Mouse (Mus musculus) limb, embryonic 11.5 days (tissue): ENCODE measurements at regions not wholly inside any gene's neighbourhood (a gene's known extent, or its start where the extent isn't known, plus 50 kb on each side); places are given as distances from the start of the nearest gene placed in this dataset.

Experiments used
- ATAC-seq: fragments of 200-750 bp; cut with Nextera tagmentation; 2 replicates; pipeline ENCODE4 v1.8.0; 2017; ENCODE audit warnings: low read depth; ENCODE audit not compliant: insufficient number of reproducible peaks, low FRiP score, low TSS enrichment
- DNase-seq: peaks from one replicate; pipeline ENCODE4 v3.0.0-alpha.2; 2015; ENCODE audit warnings: low spot score
- H3K27ac ChIP-seq: fragments of 300-500 bp; sonication (generic); replicated peaks from 2 replicates; pipeline ENCODE4 v1.5.1; 2014; ENCODE audit warnings: low read depth, mild to moderate bottlenecking, low read length
- H3K27me3 ChIP-seq: fragments of 300-500 bp; sonication (generic); 2 replicates; pipeline ENCODE4 v1.6.1; 2014; ENCODE audit warnings: mild to moderate bottlenecking, low read length, mixed read lengths; ENCODE audit not compliant: control insufficient read depth, insufficient read depth
- H3K36me3 ChIP-seq: fragments of 300-500 bp; sonication (generic); 2 replicates; pipeline ENCODE4 v1.6.1; 2014; ENCODE audit warnings: mild to moderate bottlenecking, low read length, moderate library complexity, mixed read lengths; ENCODE audit not compliant: control insufficient read depth, insufficient read depth
- H3K4me1 ChIP-seq: fragments of 300-500 bp; sonication (generic); 2 replicates; pipeline ENCODE4 v1.6.1; 2014; ENCODE audit warnings: low read length, mixed read lengths; ENCODE audit not compliant: control insufficient read depth, insufficient read depth
- H3K4me2 ChIP-seq: fragments of 300-500 bp; sonication (generic); 2 replicates; pipeline ENCODE4 v1.6.1; 2014; ENCODE audit warnings: low read depth, mild to moderate bottlenecking, moderate library complexity; ENCODE audit not compliant: severe bottlenecking
- H3K4me3 ChIP-seq: fragments of 300-500 bp; sonication (generic); 2 replicates; pipeline ENCODE4 v1.5.1; 2014; ENCODE audit warnings: low read depth, low read length
- H3K9ac ChIP-seq: fragments of 300-500 bp; sonication (generic); 2 replicates; pipeline ENCODE4 v1.6.1; 2014; ENCODE audit warnings: mild to moderate bottlenecking, low read length
- H3K9me3 ChIP-seq: fragments of 300-500 bp; sonication (generic); 2 replicates; pipeline ENCODE4 v1.6.1; 2016; ENCODE audit warnings: low read length; ENCODE audit not compliant: control insufficient read depth
- WGBS: fragments of 180-500 bp; shearing (Covaris S2); extraction: QIAGEN DNeasy Blood & Tissue Kit; methylation state at CpG from one replicate; pipeline ENCODE4 v1.1.7; 2014; 5-methylcytosine and 5-hydroxymethylcytosine counted together

GRCm38 (mm10) chr6:16221002-16221627 lies 500.7 kb downstream of the Mdfic start:
- ATAC-seq, result no peak

More at GRCm38 (mm10) chr6:16221002-16221627, 500.7 kb downstream of the Mdfic start:
- no peak overlapping the region for H3K4me2 ChIP-seq
- no peaks in the 10 kb centered on the region for H3K4me1 ChIP-seq
- 32% methylated on average over 3 of the region's 3 CpGs for WGBS
- H3K4me3 ChIP-seq, result no peak overlapping the region
- H3K9me3 ChIP-seq, result no peaks in the 10 kb centered on the region
- H3K27ac ChIP-seq, result no peak overlapping the region
- H3K36me3 ChIP-seq, result no peaks in the 10 kb centered on the region
- peak; percentile 38 for DNase-seq
- no peak overlapping the region for H3K9ac ChIP-seq
- H3K27me3 ChIP-seq, result no peaks in the 10 kb centered on the region
